Mouse (Mus musculus) regulatory T cell (primary cell): ENCODE measurements at regions not wholly inside any gene's neighbourhood (a gene's known extent, or its start where the extent isn't known, plus 50 kb on each side); places are given as distances from the start of the nearest gene placed in this dataset.
"Not testable (repeated sequence)": the region's sequence is repeated elsewhere in the genome, so short reads cannot be mapped to it uniquely, and the experiment has no call there.

Source experiments
- in situ Hi-C: fragments of 300-600 bp; cut with MboI, MseI; formaldehyde crosslinking; loops from one replicate; pipeline ENCODE4 v1.15.1; 2025; ENCODE audit warnings: high pct_unique_total_duplicates

- in situ Hi-C loops = no loop called here
These were observed 524.3 kb upstream of the Kif18a start for GRCm38 (mm10) chr2:108756251-108756650.

- in situ Hi-C loops = no loop called here
These were observed 515.8 kb upstream of the Kif18a start for GRCm38 (mm10) chr2:108764703-108765102.

GRCm38 (mm10) chr2:108766461-108766860 lies 514.1 kb upstream of the Kif18a start:
- in situ Hi-C loops = no loop called here

- in situ Hi-C loops = no loop called here
These were observed 510.2 kb upstream of the Kif18a start for GRCm38 (mm10) chr2:108770383-108770782.

- in situ Hi-C loops = no loop called here
These were observed 497.1 kb upstream of the Kif18a start for GRCm38 (mm10) chr2:108783457-108783856.

- in situ Hi-C loops = no loop called here
These were observed 495.2 kb upstream of the Kif18a start for GRCm38 (mm10) chr2:108785161-108785957.

GRCm38 (mm10) chr2:108789166-108789565 lies 491.4 kb upstream of the Kif18a start:
- in situ Hi-C loops = no loop called here

- in situ Hi-C loops = no loop called here
These were observed 485.4 kb upstream of the Kif18a start for GRCm38 (mm10) chr2:108795145-108795544.

GRCm38 (mm10) chr2:108796816-108797581 lies 483.5 kb upstream of the Kif18a start:
- in situ Hi-C loops = no loop called here

- in situ Hi-C loops = no loop called here
These were observed 468.2 kb upstream of the Kif18a start for GRCm38 (mm10) chr2:108812367-108812766.

- in situ Hi-C loops = no loop called here
These were observed 467.4 kb upstream of the Kif18a start for GRCm38 (mm10) chr2:108813040-108813566.

GRCm38 (mm10) chr2:108816579-108816978 lies 464.0 kb upstream of the Kif18a start:
- in situ Hi-C loops = no loop called here

- in situ Hi-C loops = no loop called here
These were observed 456.5 kb upstream of the Kif18a start for GRCm38 (mm10) chr2:108824025-108824424.

GRCm38 (mm10) chr2:108825981-108826380 lies 454.6 kb upstream of the Kif18a start:
- in situ Hi-C loops = no loop called here

- in situ Hi-C loops = no loop called here
These were observed 453.3 kb upstream of the Kif18a start for GRCm38 (mm10) chr2:108827106-108827838.

- in situ Hi-C loops = no loop called here
These were observed 452.4 kb upstream of the Kif18a start for GRCm38 (mm10) chr2:108827974-108828700.

GRCm38 (mm10) chr2:108843855-108844254 lies 436.7 kb upstream of the Kif18a start:
- in situ Hi-C loops = not testable (repeated sequence)

- in situ Hi-C loops = no loop called here
These were observed 432.5 kb upstream of the Kif18a start for GRCm38 (mm10) chr2:108848051-108848450.

- in situ Hi-C loops = no loop called here
These were observed 426.1 kb upstream of the Kif18a start for GRCm38 (mm10) chr2:108854399-108854798.

- in situ Hi-C loops = no loop called here
These were observed 403.4 kb upstream of the Kif18a start for GRCm38 (mm10) chr2:108877141-108877540.

- in situ Hi-C loops = no loop called here
These were observed 402.9 kb upstream of the Kif18a start for GRCm38 (mm10) chr2:108877676-108878075.
